Mouse (Mus musculus) myocyte (in vitro differentiated cells): ENCODE data around the gene Fam216a.

Source experiments
- CEBPB ChIP-seq: IDR thresholded peaks from 2 replicates; pipeline ENCODE4 v1.6.1; 2011; ENCODE audit warnings: mild to moderate bottlenecking, moderate library complexity; ENCODE audit not compliant: poor library complexity, insufficient read depth, severe bottlenecking
- E2F4 ChIP-seq: IDR thresholded peaks from one replicate; pipeline ENCODE4 v1.6.1; 2011; ENCODE audit warnings: mild to moderate bottlenecking, control low read depth, moderate library complexity; ENCODE audit not compliant: insufficient read depth
- MAX ChIP-seq: IDR thresholded peaks from one replicate; pipeline ENCODE4 v1.6.1; 2011; ENCODE audit warnings: low read depth, mild to moderate bottlenecking, control low read depth
- MYOG ChIP-seq, 3 experiments: IDR thresholded peaks; one replicate each; pipeline ENCODE4 v1.6.1; 2011; ENCODE audit warnings: control low read depth in 2 of 3, low read depth in 2 of 3, mild to moderate bottlenecking in 2 of 3; ENCODE audit not compliant: insufficient read length in 2 of 3, control insufficient read depth in 1 of 3, insufficient read depth in 1 of 3
- POLR2A ChIP-seq: IDR thresholded peaks from one replicate; pipeline ENCODE4 v1.6.1; 2011; ENCODE audit warnings: low read depth, mild to moderate bottlenecking, control low read depth, moderate library complexity; ENCODE audit not compliant: insufficient read length
- POLR2AphosphoS2 ChIP-seq: IDR thresholded peaks from one replicate; pipeline ENCODE4 v1.6.1; 2011; ENCODE audit warnings: low read depth, control low read depth; ENCODE audit not compliant: insufficient read length
- REST ChIP-seq: IDR thresholded peaks from one replicate; pipeline ENCODE4 v1.6.1; 2011; ENCODE audit warnings: mild to moderate bottlenecking, control low read depth, moderate library complexity; ENCODE audit not compliant: insufficient read depth, insufficient read length
- SRF ChIP-seq: IDR thresholded peaks from one replicate; pipeline ENCODE4 v1.6.1; 2011; ENCODE audit warnings: low read depth; ENCODE audit not compliant: control insufficient read depth, insufficient read length
- TCF12 ChIP-seq: IDR thresholded peaks from one replicate; pipeline ENCODE4 v1.6.1; 2011; ENCODE audit warnings: mild to moderate bottlenecking, control low read depth; ENCODE audit not compliant: poor library complexity, insufficient read depth, severe bottlenecking
- TCF3 ChIP-seq: IDR thresholded peaks from one replicate; pipeline ENCODE4 v1.6.1; 2011; ENCODE audit warnings: low read depth, control low read depth; ENCODE audit not compliant: insufficient read length
- USF1 ChIP-seq: IDR thresholded peaks from one replicate; pipeline ENCODE4 v1.6.1; 2011; ENCODE audit warnings: low read depth, mild to moderate bottlenecking, control low read depth, moderate library complexity

DNA sequence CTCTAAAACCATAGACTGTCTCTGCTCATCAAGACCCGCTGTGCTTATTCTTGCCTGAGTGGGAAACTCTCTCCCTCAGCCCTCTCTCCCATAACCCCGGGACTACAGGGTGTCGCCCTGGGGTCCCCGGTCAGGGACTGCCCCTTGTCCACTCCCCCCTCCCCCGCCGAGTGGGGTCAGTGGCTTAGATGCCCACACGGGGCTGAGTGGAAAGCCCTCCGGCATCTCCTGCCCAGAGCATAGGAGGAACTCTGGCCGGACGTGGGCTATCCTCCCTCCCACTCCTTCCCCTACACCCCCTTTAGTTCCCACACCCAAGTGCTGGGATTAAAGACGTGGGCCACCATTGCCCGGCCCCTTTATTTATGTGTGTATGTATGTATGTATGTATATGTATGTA lies 43.3 kb upstream of the Fam216a start:
- TF ChIP-seq POLR2A (no peak), E2F4 (no peak), POLR2AphosphoS2 (no peak), TCF12 (no peak), USF1 (no peak), CEBPB (no peak), MAX (no peak), REST (no peak), SRF (no peak), MYOG (IDR thresholded peaks at IDR 0.05; ENCODE audit: control insufficient read depth in 1 of 3, insufficient read depth in 1 of 3, insufficient read length in 2 of 3, low read depth in 2 of 3) (no peak), TCF3 (no peak)
